Mouse (Mus musculus) intestine, postnatal 0 days (tissue): ENCODE data around the gene Mixl1. TPM values are rescaled to one million over a fixed set of nuclear protein-coding genes. Genes with fewer than 3 reads are reported as not detected.

Experiments used
- ATAC-seq: fragments of 200-750 bp; cut with Nextera tagmentation; 2 replicates; pipeline ENCODE4 v1.8.0; 2017; ENCODE audit warnings: mild to moderate bottlenecking, moderate TSS enrichment, moderate library complexity
- H3K27ac ChIP-seq: fragments of 300-500 bp; sonication (generic); 2 replicates; pipeline ENCODE4 v1.5.1; 2014; ENCODE audit warnings: mild to moderate bottlenecking, low read depth, low read length, moderate library complexity
- H3K27me3 ChIP-seq: fragments of 300-500 bp; sonication (generic); replicated peaks from 2 replicates; pipeline ENCODE4 v1.6.1; 2014; ENCODE audit warnings: low read length, mixed read lengths; ENCODE audit not compliant: control insufficient read depth, insufficient read depth
- H3K36me3 ChIP-seq: fragments of 300-500 bp; sonication (generic); 2 replicates; pipeline ENCODE4 v1.6.1; 2014; ENCODE audit warnings: mild to moderate bottlenecking, moderate library complexity; ENCODE audit not compliant: control insufficient read depth, insufficient read depth
- H3K4me1 ChIP-seq: fragments of 300-500 bp; sonication (generic); replicated peaks from 2 replicates; pipeline ENCODE4 v1.6.1; 2014; ENCODE audit warnings: antibody characterized with exemption, low read length, mixed read lengths; ENCODE audit not compliant: control insufficient read depth, insufficient read depth
- H3K4me2 ChIP-seq: fragments of 300-500 bp; sonication (generic); replicated peaks from 2 replicates; pipeline ENCODE4 v1.6.1; 2014; ENCODE audit warnings: low read depth, mild to moderate bottlenecking, moderate library complexity
- H3K4me3 ChIP-seq: fragments of 300-500 bp; sonication (generic); 2 replicates; pipeline ENCODE4 v1.5.1; 2014; ENCODE audit warnings: low read depth, low read length
- H3K9ac ChIP-seq: fragments of 300-500 bp; sonication (generic); 2 replicates; pipeline ENCODE4 v1.6.1; 2014; ENCODE audit warnings: mild to moderate bottlenecking, low read depth, low read length
- H3K9me3 ChIP-seq: fragments of 300-500 bp; sonication (generic); 2 replicates; pipeline ENCODE4 v1.6.1; 2016; ENCODE audit warnings: mixed run types; ENCODE audit not compliant: control insufficient read depth
- CTCF ChIP-seq: sonication (generic); IDR thresholded peaks from 2 replicates; pipeline ENCODE4 v1.5.1; 2016; ENCODE audit warnings: low read depth, mild to moderate bottlenecking, control low read depth, antibody characterized with exemption, moderate library complexity
- WGBS: fragments of 180-500 bp; shearing (Covaris S2); extraction: QIAGEN DNeasy Blood & Tissue Kit; methylation state at CpG from one replicate; pipeline ENCODE4 v1.1.7; 2014; 5-methylcytosine and 5-hydroxymethylcytosine counted together
- polyA plus RNA-seq: library from polyadenylated mRNA; unstranded; fragments of >200 nt; fragmentation: Nextera tagmentation; extraction: Ambion mirVana; gene quantifications from 2 replicates; pipeline ENCODE4 v1.2.1, GENCODE M21; 2015

The Mixl1 gene
- polyA plus RNA-seq, 1 experiment from 2014 or later = not detected

GRCm38 (mm10) chr1:180719951-180720689 is 23.3 kb upstream of the Mixl1 start:
- Histone ChIP-seq H3K36me3 (no peaks in the 10 kb centered on the region), H3K9ac (no peak overlapping the region), H3K4me3 (no peak overlapping the region), H3K4me1 (no peaks in the 10 kb centered on the region), H3K27me3 (no peaks in the 10 kb centered on the region), H3K4me2 (no peak overlapping the region), H3K27ac (no peak overlapping the region), H3K9me3 (no peaks in the 10 kb centered on the region)
- WGBS = 34% methylated on average over 5 of the region's 5 CpGs
- 0 out of 2 replicates have a peak, but pooled peaks have one; percentile 25 for ATAC-seq
- TF ChIP-seq CTCF = peak; percentile 96

DNA sequence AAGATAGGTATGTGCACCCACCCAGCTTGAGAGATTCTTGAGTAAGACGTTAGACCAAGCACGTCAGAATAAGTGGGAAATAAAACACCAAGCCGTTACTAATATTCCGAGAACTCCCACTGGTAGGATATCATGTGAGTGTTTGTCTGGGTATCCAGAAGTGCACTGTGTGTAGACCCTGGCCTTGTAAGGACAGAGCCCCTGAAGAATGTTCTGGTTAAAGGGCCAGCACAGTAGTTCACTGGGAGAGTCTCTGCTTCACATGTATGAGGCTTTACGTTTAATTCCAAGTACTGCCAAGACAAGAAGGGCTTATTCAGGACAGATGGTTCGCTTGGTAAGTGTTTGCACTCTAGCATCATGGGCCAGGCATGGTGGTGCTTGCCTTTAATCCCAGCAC is 22.6 kb upstream of the Mixl1 start:
- no peaks in the 10 kb centered on the region for H3K36me3 ChIP-seq
- no peaks in the 10 kb centered on the region for H3K9me3 ChIP-seq
- ATAC-seq = no peak
- H3K27me3 ChIP-seq = no peaks in the 10 kb centered on the region
- H3K9ac ChIP-seq = no peak overlapping the region
- 87% methylated on average over 6 of the region's 6 CpGs for WGBS
- H3K4me3 ChIP-seq = no peak overlapping the region
- no peak overlapping the region for H3K27ac ChIP-seq
- no peak for TF ChIP-seq CTCF
- no peaks in the 10 kb centered on the region for H3K4me1 ChIP-seq
- no peak overlapping the region for H3K4me2 ChIP-seq

GRCm38 (mm10) chr1:180718756-180719155 is 21.9 kb upstream of the Mixl1 start:
- TF ChIP-seq CTCF = no peak
- H3K4me3 ChIP-seq = no peak overlapping the region
- no peak overlapping the region for H3K9ac ChIP-seq
- no peak for ATAC-seq
- no peak overlapping the region for H3K27ac ChIP-seq
- H3K36me3 ChIP-seq = no peaks in the 10 kb centered on the region
- WGBS = 78% methylated on average over 5 of the region's 5 CpGs
- H3K27me3 ChIP-seq = no peaks in the 10 kb centered on the region
- no peaks in the 10 kb centered on the region for H3K9me3 ChIP-seq
- no peaks in the 10 kb centered on the region for H3K4me1 ChIP-seq
- H3K4me2 ChIP-seq = no peak overlapping the region

DNA sequence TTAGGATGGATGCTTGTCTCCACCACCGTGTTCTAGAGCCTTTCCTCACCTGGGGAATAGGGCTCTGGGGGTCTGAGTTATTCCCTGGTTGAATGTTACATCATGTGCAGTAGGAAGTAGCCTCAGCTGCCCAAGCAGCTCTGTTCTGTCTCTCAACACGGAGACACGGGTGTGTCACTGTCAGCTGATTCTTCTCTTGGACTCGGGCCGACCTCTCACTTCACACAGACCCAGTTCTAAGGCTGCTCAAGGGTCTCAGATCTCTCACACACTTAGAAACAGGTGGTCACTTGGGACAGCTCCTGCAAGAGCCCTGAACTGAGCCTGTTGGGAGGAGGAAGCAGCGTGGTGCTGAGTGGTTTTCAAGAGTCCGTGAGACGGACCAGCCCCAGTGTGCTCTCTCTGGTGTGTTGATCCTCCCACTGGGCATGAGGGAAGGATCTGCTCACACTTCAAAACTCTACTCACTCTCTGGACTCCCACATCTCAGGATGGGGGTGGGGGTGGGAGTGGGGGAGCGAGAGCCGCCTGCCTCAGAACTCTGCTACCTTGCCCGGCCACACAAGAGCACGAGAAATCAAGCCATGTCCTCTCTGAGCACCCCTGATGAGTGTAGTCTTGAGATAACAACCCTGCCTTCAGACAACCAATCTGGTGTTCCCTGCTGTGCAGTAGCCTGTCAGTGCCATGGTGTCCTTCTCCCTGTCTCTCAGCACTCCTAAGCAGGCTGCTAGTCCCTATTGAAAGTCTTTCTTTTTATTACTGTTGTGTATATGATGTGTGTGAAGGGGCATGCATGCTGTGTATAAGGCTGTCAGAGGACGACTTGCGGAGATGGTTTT is 12.3 kb upstream of the Mixl1 start:
- no peak overlapping the region for H3K4me3 ChIP-seq
- 62% methylated on average over 14 of the region's 14 CpGs for whole genome bisulfite sequencing
- no peaks in the 10 kb centered on the region for H3K27me3 ChIP-seq
- no peak for ATAC-seq
- TF ChIP-seq CTCF = no peak
- no peaks in the 10 kb centered on the region for H3K36me3 ChIP-seq
- H3K9me3 ChIP-seq = no peaks in the 10 kb centered on the region
- 0 out of 2 replicates have a peak, but pooled peaks cover 3% of the 10 kb centered on the region for H3K4me1 ChIP-seq
- H3K4me2 ChIP-seq = no peak overlapping the region
- H3K9ac ChIP-seq = no peak overlapping the region
- no peak overlapping the region for H3K27ac ChIP-seq

DNA sequence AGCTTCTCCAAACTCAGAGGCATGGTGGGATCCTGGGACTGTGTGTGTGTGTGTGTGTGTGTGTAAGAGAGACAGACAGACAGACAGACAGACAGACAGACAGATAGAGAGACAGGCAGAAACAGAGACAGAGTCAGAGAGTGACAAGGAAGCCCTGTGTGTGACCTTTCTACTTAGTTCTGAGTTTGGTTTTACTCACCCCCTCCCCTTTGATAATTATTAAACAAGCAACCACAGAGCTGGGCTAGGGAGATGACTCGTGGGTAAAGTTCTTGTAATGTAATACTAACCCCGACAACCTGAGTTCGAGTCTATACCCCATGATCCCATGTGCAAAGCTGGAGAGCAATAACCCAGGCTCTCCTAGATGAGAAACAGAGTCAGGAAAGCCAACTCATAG is 11.0 kb upstream of the Mixl1 start:
- H3K4me1 ChIP-seq = 0 out of 2 replicates have a peak, but pooled peaks cover 3% of the 10 kb centered on the region
- H3K9ac ChIP-seq = no peak overlapping the region
- H3K27ac ChIP-seq = no peak overlapping the region
- no peak overlapping the region for H3K4me3 ChIP-seq
- 28% methylated on average over 3 of the region's 3 CpGs for WGBS
- H3K9me3 ChIP-seq = no peaks in the 10 kb centered on the region
- no peak overlapping the region for H3K4me2 ChIP-seq
- TF ChIP-seq CTCF = no peak
- no peak for ATAC-seq
- H3K27me3 ChIP-seq = no peaks in the 10 kb centered on the region
- no peaks in the 10 kb centered on the region for H3K36me3 ChIP-seq

- Histone ChIP-seq H3K4me2 (no peak overlapping the region), H3K9me3 (no peaks in the 10 kb centered on the region), H3K9ac (no peak overlapping the region), H3K4me1 (0 out of 2 replicates have a peak, but pooled peaks cover 3% of the 10 kb centered on the region), H3K4me3 (no peak overlapping the region), H3K27me3 (no peaks in the 10 kb centered on the region), H3K27ac (no peak overlapping the region), H3K36me3 (no peaks in the 10 kb centered on the region)
- 22% methylated on average over 3 of the region's 3 CpGs for WGBS
- ATAC-seq = no peak
- no peak for TF ChIP-seq CTCF
Observed at GRCm38 (mm10) chr1:180707368-180707767, 10.5 kb upstream of the Mixl1 start.
